Mouse (Mus musculus) liver, adult 2 months (tissue): ENCODE results near the gene Cmtm7. TPM values are rescaled to one million over a fixed set of nuclear protein-coding genes. Genes with fewer than 3 reads are reported as not detected.
A peak's percentile ranks its signal among the peaks of the same experiment; 100 is the strongest.

Experiments used
- DNase-seq: peaks from one replicate; pipeline ENCODE4 v3.0.0-alpha.2; 2011; ENCODE audit warnings: low read depth, low spot score; ENCODE audit errors: extremely low read depth
- H3K27ac ChIP-seq: fragments of 200-500 bp; replicated peaks from 2 replicates; pipeline ENCODE4 v1.5.1; 2012; ENCODE audit warnings: low read depth, mild to moderate bottlenecking, control low read depth, inconsistent platforms, low read length; ENCODE audit not compliant: insufficient read depth
- H3K27me3 ChIP-seq: fragments of 200-500 bp; 2 replicates; pipeline ENCODE4 v1.6.1; 2012; ENCODE audit warnings: mild to moderate bottlenecking, moderate library complexity, low read length, inconsistent platforms; ENCODE audit not compliant: control insufficient read depth, insufficient read depth
- H3K36me3 ChIP-seq: fragments of 200-500 bp; 2 replicates; pipeline ENCODE4 v1.6.1; 2012; ENCODE audit warnings: low read length, inconsistent platforms; ENCODE audit not compliant: control insufficient read depth, insufficient read depth
- H3K4me1 ChIP-seq: fragments of 200-500 bp; 2 replicates; pipeline ENCODE4 v1.6.1; 2011; ENCODE audit warnings: low read length; ENCODE audit not compliant: control insufficient read depth, insufficient read depth
- H3K4me3 ChIP-seq: fragments of 200-500 bp; 2 replicates; pipeline ENCODE4 v1.5.1; 2011; ENCODE audit warnings: low read depth, mild to moderate bottlenecking, control low read depth, low read length, moderate library complexity; ENCODE audit not compliant: insufficient read depth
- H3K79me2 ChIP-seq: fragments of 200-500 bp; 2 replicates; pipeline ENCODE4 v1.6.1; 2012; ENCODE audit warnings: inconsistent platforms, mild to moderate bottlenecking, low read length, moderate library complexity; ENCODE audit not compliant: control insufficient read depth, insufficient read depth
- H3K9ac ChIP-seq: fragments of 200-500 bp; 2 replicates; pipeline ENCODE4 v1.6.1; 2012; ENCODE audit warnings: low read depth, mild to moderate bottlenecking, control low read depth, inconsistent platforms, low read length
- CTCF ChIP-seq: fragments of 200-500 bp; IDR thresholded peaks from 2 replicates; pipeline ENCODE4 v1.5.1; 2011; ENCODE audit warnings: low read depth, low read length, control low read depth
- POLR2A ChIP-seq: fragments of 200-500 bp; IDR thresholded peaks from 2 replicates; pipeline ENCODE4 v1.6.1; 2011; ENCODE audit warnings: low read length, control low read depth; ENCODE audit not compliant: insufficient read depth; ENCODE audit errors: extremely low read depth
- WGBS: fragments of 180-500 bp; shearing (Covaris S2); methylation state at CpG from one replicate; pipeline ENCODE4 v1.1.7; 2018; 5-methylcytosine and 5-hydroxymethylcytosine counted together
- polyA plus RNA-seq: library from polyadenylated mRNA; depleted of rRNA; stranded (reverse); fragments of >200 nt; gene quantifications from 2 replicates; pipeline ENCODE4 v1.2.3, GENCODE M21; 2012
- total RNA-seq: library from RNA; depleted of rRNA; stranded (reverse); fragments of >200 nt; gene quantifications from 2 replicates; pipeline ENCODE4 v1.2.3, GENCODE M21; 2014

Gene Cmtm7
- total and polyA plus RNA-seq, 2 experiments = 5.3 to 17.3 TPM

- peak; percentile 43 for DNase-seq
- no peak for TF ChIP-seq CTCF
- TF ChIP-seq POLR2A = no peak
- Histone ChIP-seq H3K4me1 (peaks cover 20% of the 10 kb centered on the region), H3K36me3 (no peaks in the 10 kb centered on the region), H3K9ac (no peak overlapping the region), H3K27me3 (no peaks in the 10 kb centered on the region), H3K27ac (no peak overlapping the region), H3K4me3 (no peak overlapping the region), H3K79me2 (peaks cover 18% of the 10 kb centered on the region; the same call in 1 of the 2 replicates)
- 60% methylated on average over 4 of the region's 4 CpGs for WGBS
These were observed 30.3 kb upstream of the Cmtm7 start for GRCm38 (mm10) chr9:114812001-114812400.

GRCm38 (mm10) chr9:114810837-114811236 lies 29.2 kb upstream of the Cmtm7 start:
- Histone ChIP-seq H3K4me3 (no peak overlapping the region), H3K9ac (no peak overlapping the region), H3K27ac (peak overlapping the region; percentile 27; the same call in 1 of the 2 replicates), H3K4me1 (peaks cover 15% of the 10 kb centered on the region), H3K27me3 (no peaks in the 10 kb centered on the region), H3K79me2 (peaks cover 18% of the 10 kb centered on the region; the same call in 1 of the 2 replicates), H3K36me3 (no peaks in the 10 kb centered on the region)
- DNase-seq = no peak
- TF ChIP-seq CTCF (no peak), POLR2A (no peak)
- WGBS = 16% methylated on average over 11 of the region's 11 CpGs

GRCm38 (mm10) chr9:114808671-114809070 lies 27.0 kb upstream of the Cmtm7 start:
- Histone ChIP-seq H3K79me2 (peaks cover 14% of the 10 kb centered on the region; the same call in 1 of the 2 replicates), H3K36me3 (no peaks in the 10 kb centered on the region), H3K27ac (no peak overlapping the region), H3K9ac (no peak overlapping the region), H3K4me1 (peaks cover 15% of the 10 kb centered on the region), H3K27me3 (no peaks in the 10 kb centered on the region), H3K4me3 (no peak overlapping the region)
- TF ChIP-seq POLR2A (no peak), CTCF (no peak)
- no peak for DNase-seq
- 37% methylated on average over 5 of the region's 5 CpGs for WGBS

- peaks cover 15% of the 10 kb centered on the region for H3K4me1 ChIP-seq
- TF ChIP-seq POLR2A (no peak), CTCF (no peak)
- H3K27me3 ChIP-seq = no peaks in the 10 kb centered on the region
- H3K79me2 ChIP-seq = peaks cover 12% of the 10 kb centered on the region; the same call in 1 of the 2 replicates
- no peak overlapping the region for H3K4me3 ChIP-seq
- no peak overlapping the region for H3K27ac ChIP-seq
- WGBS = 66% methylated on average over 8 of the region's 8 CpGs
- no peak for DNase-seq
- no peaks in the 10 kb centered on the region for H3K36me3 ChIP-seq
- no peak overlapping the region for H3K9ac ChIP-seq
These were observed 25.6 kb upstream of the Cmtm7 start for GRCm38 (mm10) chr9:114807261-114807660.

GRCm38 (mm10) chr9:114805151-114805671 lies 23.6 kb upstream of the Cmtm7 start:
- Histone ChIP-seq H3K36me3 (no peaks in the 10 kb centered on the region), H3K79me2 (peaks cover 17% of the 10 kb centered on the region; the same call in 1 of the 2 replicates), H3K27me3 (no peaks in the 10 kb centered on the region), H3K4me1 (peaks cover 9% of the 10 kb centered on the region), H3K27ac (peak overlapping the region; percentile 35), H3K4me3 (no peak overlapping the region), H3K9ac (no peak overlapping the region)
- TF ChIP-seq POLR2A (no peak), CTCF (no peak)
- 16% methylated on average over 19 of the region's 19 CpGs for WGBS
- peak; percentile 82 for DNase-seq

GRCm38 (mm10) chr9:114802191-114802590 lies 20.5 kb upstream of the Cmtm7 start:
- Histone ChIP-seq H3K27ac (no peak overlapping the region), H3K27me3 (no peaks in the 10 kb centered on the region), H3K79me2 (peaks cover 13% of the 10 kb centered on the region; the same call in 1 of the 2 replicates), H3K4me3 (no peak overlapping the region), H3K36me3 (no peaks in the 10 kb centered on the region), H3K4me1 (peaks cover 9% of the 10 kb centered on the region), H3K9ac (no peak overlapping the region)
- TF ChIP-seq POLR2A (no peak), CTCF (no peak)
- 25% methylated on average over 1 of the region's 1 CpGs for WGBS
- peak; percentile 65 for DNase-seq
